Mouse (Mus musculus) midbrain, postnatal 0 days (tissue): ENCODE measurements around the gene Tgm7. TPM values are rescaled to one million over a fixed set of nuclear protein-coding genes. Genes with fewer than 3 reads are reported as not detected.
A peak's percentile ranks its signal among the peaks of the same experiment; 100 is the strongest.

Source experiments
- ATAC-seq: fragments of 200-750 bp; cut with Nextera tagmentation; 2 replicates; pipeline ENCODE4 v1.8.0; 2017; ENCODE audit warnings: moderate number of reproducible peaks, mild to moderate bottlenecking, moderate TSS enrichment, moderate library complexity; ENCODE audit not compliant: low FRiP score
- DNase-seq: peaks from one replicate; pipeline ENCODE4 v3.0.0-alpha.2; 2015; ENCODE audit warnings: low spot score
- H3K27ac ChIP-seq: fragments of 300-500 bp; sonication (generic); 2 replicates; pipeline ENCODE4 v1.5.1; 2014; ENCODE audit warnings: low read depth, mild to moderate bottlenecking, low read length, mixed read lengths
- H3K27me3 ChIP-seq: fragments of 300-500 bp; sonication (generic); 2 replicates; pipeline ENCODE4 v1.6.1; 2014; ENCODE audit warnings: low read length, control low read depth, mixed read lengths; ENCODE audit not compliant: insufficient read depth
- H3K36me3 ChIP-seq: fragments of 300-500 bp; sonication (generic); 2 replicates; pipeline ENCODE4 v1.6.1; 2014; ENCODE audit warnings: low read length, control low read depth, mixed read lengths; ENCODE audit not compliant: insufficient read depth
- H3K4me1 ChIP-seq: fragments of 300-500 bp; sonication (generic); 2 replicates; pipeline ENCODE4 v1.6.1; 2014; ENCODE audit warnings: mild to moderate bottlenecking, control low read depth, antibody characterized with exemption, low read length, mixed read lengths; ENCODE audit not compliant: insufficient read depth
- H3K4me2 ChIP-seq: fragments of 300-500 bp; sonication (generic); 2 replicates; pipeline ENCODE4 v1.6.1; 2014; ENCODE audit warnings: low read depth, mild to moderate bottlenecking, low read length, mixed read lengths; ENCODE audit not compliant: poor library complexity, severe bottlenecking
- H3K4me3 ChIP-seq: fragments of 300-500 bp; sonication (generic); 2 replicates; pipeline ENCODE4 v1.5.1; 2014; ENCODE audit warnings: low read depth, mild to moderate bottlenecking, low read length, moderate library complexity
- H3K9ac ChIP-seq: fragments of 300-500 bp; sonication (generic); replicated peaks from 2 replicates; pipeline ENCODE4 v1.6.1; 2014; ENCODE audit warnings: mild to moderate bottlenecking, low read length, moderate library complexity, mixed read lengths; ENCODE audit not compliant: poor library complexity, severe bottlenecking
- H3K9me3 ChIP-seq: fragments of 300-500 bp; sonication (generic); 2 replicates; pipeline ENCODE4 v1.6.1; 2016; ENCODE audit warnings: low read length, control low read depth
- CTCF ChIP-seq: IDR thresholded peaks from 2 replicates; pipeline ENCODE4 v1.5.1; 2016; ENCODE audit warnings: antibody characterized with exemption, mild to moderate bottlenecking
- WGBS: fragments of 180-500 bp; shearing (Covaris S2); extraction: QIAGEN DNeasy Blood & Tissue Kit; methylation state at CpG from one replicate; pipeline ENCODE4 v1.1.7; 2014; 5-methylcytosine and 5-hydroxymethylcytosine counted together
- polyA plus RNA-seq: library from polyadenylated mRNA; unstranded; fragments of >200 nt; fragmentation: Nextera tagmentation; extraction: Ambion mirVana; gene quantifications from 2 replicates; pipeline ENCODE4 v1.2.1, GENCODE M21; 2015
- total RNA-seq: library from RNA; depleted of rRNA; stranded (reverse); fragments of >200 nt; gene quantifications from 2 replicates; pipeline ENCODE4 v1.2.3, GENCODE M21; 2014; rRNA removed

Gene Tgm7
- total RNA-seq = not detected in 2 replicates
- not detected in 2 replicates for polyA plus RNA-seq

DNA sequence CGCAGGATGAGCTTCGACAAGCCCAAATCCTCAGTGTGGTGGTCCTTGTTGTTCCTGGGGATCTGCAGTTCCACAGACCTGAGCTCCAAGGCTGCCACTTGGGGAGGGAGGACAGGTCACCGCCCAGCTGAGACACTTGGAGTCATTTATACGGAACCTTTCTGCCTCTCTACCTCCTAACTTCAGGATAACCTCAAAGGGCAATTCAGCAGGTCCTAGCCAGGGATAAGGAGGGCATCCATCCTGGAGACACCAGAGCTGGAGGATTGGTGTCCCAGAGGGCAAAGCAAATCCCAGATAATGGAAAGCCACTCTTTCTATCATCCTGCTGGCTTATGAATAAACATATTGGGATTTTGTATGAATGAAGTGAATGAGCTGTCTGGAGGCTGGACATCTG, at the start of gene Tgm7:
Tgm7 (minus strand) TSS at position 101 of the 400 bp plus-strand sequence.
- TF ChIP-seq CTCF = no peak
- no peaks in the 10 kb centered on the region for H3K27me3 ChIP-seq
- no peak within 1 kb of the TSS for H3K27ac ChIP-seq
- H3K36me3 ChIP-seq = no peaks in the 10 kb centered on the region
- no peaks in the 10 kb centered on the region for H3K4me1 ChIP-seq
- no peak within 1 kb of the TSS for H3K4me3 ChIP-seq
- no peak for ATAC-seq
- DNase-seq = no peak
- H3K4me2 ChIP-seq = no peak within 1 kb of the TSS
- no peak within 1 kb of the TSS for H3K9ac ChIP-seq
- 85% methylated on average over 4 of the region's 4 CpGs for WGBS
- H3K9me3 ChIP-seq = no peaks in the 10 kb centered on the region

DNA sequence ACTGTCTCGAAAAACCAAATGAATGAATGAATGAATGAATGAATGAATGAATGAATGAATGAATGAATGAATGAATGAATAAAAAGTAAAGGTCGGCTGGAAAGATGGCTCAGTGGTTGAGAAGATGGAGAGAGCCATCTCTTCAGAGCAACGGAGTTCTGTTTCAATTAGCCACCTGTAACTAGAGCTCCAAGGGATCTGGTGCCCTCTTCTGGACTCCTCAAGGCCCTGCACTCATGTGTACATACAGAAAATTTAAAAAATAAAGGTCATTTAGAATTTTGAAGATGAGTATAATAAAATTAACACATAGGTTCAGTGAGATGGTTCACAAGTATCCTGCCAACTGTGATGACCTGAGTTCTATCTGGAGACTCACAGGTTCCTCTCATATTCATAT, 43.5 kb upstream of the Tgm7 start:
- no peak overlapping the region for H3K4me3 ChIP-seq

DNA sequence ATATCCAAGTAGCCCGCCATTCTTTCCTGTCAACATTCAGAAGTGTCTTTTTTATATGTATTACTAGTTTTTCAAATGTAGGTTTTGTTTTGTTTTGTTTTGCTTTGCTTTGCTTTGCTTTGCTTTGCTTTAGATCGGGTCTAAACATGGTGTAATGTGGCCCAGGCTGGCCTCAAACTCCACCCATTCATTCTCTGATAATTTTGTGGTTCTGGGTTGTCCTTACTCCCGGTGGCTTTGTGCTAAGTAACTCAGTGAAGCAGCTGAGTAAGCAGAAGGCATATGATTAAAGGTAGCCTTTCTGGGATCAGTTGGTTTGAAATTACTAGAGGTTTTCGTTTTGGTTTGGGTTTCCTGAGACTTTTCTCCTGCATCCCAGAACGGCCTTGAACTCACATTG, 40.1 kb upstream of the Tgm7 start:
- no peak for TF ChIP-seq CTCF
- 90% methylated on average over 5 of the region's 5 CpGs for WGBS
- Histone ChIP-seq H3K4me2 (no peak overlapping the region), H3K27me3 (no peaks in the 10 kb centered on the region), H3K4me3 (no peak overlapping the region), H3K36me3 (peaks cover 21% of the 10 kb centered on the region), H3K4me1 (no peaks in the 10 kb centered on the region), H3K27ac (no peak overlapping the region), H3K9ac (no peak overlapping the region), H3K9me3 (no peaks in the 10 kb centered on the region)
- DNase-seq = no peak
- no peak for ATAC-seq

More for the DNA sequence above, 43.5 kb upstream of the Tgm7 start:
- no peak overlapping the region for H3K4me2 ChIP-seq
- H3K9me3 ChIP-seq = no peaks in the 10 kb centered on the region
- no peaks in the 10 kb centered on the region for H3K4me1 ChIP-seq
- H3K36me3 ChIP-seq = peaks cover 27% of the 10 kb centered on the region
- no peaks in the 10 kb centered on the region for H3K27me3 ChIP-seq
- no peak overlapping the region for H3K27ac ChIP-seq
- peak; percentile 40 for TF ChIP-seq CTCF
- no peak overlapping the region for H3K9ac ChIP-seq
- no peak for ATAC-seq
- 95% methylated on average over 3 of the region's 3 CpGs for WGBS
- no peak for DNase-seq

DNA sequence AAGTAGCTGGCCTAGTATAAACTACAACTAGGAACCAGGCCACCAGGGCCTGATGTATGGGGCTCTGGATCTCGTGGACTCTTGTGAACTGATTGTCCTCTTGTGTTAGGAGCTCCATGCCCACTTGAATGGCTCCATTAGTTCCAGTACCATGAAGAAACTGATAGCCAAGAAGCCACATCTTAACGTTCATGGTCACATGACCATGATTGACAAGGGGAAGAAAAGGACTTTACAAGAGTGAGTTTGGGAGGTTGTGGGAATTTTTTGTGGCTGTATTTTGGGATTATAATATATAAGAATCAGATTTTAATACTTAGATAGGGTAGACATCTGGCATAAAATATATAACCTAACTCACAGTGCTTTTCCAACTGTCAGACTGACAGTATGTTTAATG, 32.8 kb upstream of the Tgm7 start:
- H3K4me3 ChIP-seq = no peak overlapping the region
- ATAC-seq (no peak), DNase-seq (no peak)
- H3K9ac ChIP-seq = no peak overlapping the region
- no peak overlapping the region for H3K27ac ChIP-seq
- peaks cover 10% of the 10 kb centered on the region; the same call in 1 of the 2 replicates for H3K4me1 ChIP-seq
- WGBS = 33% methylated on average over 2 of the region's 2 CpGs
- 0 out of 2 replicates have a peak, but pooled peaks cover 9% of the 10 kb centered on the region for H3K36me3 ChIP-seq
- no peaks in the 10 kb centered on the region for H3K27me3 ChIP-seq
- no peak for TF ChIP-seq CTCF
- no peak overlapping the region for H3K4me2 ChIP-seq
- H3K9me3 ChIP-seq = no peaks in the 10 kb centered on the region

DNA sequence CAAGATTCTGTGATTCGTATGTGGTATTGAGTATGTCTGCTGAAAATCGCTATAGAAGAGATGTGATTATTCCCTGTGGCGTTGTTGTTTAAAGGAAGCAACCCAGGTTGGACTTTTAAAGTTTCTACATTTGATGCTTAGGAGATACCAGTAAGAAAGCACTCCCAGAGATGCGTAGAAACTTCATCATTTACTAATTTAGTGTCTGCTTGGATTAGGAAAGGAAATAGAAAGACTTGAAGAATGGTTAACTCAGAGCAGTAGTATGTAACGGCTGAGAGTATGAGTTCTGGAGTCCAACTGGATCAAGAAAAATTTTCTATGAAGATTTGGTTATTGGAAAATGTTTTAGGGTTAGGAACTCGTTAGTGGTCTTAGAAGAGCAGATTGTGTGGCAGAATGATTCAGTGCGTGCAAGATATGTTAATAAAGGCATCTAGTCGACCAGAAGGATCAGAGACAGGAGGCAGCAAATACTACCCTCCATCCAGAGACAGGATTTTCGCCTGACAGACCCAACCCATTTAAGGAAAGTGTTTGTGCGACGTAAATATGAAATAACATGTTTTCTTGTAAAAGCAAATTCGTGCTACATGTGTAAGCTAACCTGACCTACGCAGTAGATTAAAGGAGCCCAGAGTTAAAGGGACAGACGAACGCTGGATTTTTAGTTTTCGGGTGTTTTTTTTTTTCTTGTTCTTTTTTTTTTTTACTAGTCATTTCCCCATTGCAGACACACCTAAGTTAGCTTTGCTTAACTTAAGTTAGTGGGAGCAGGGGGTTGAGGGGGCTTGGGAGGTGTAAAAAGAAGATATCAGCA, 31.8 kb upstream of the Tgm7 start:
- H3K27ac ChIP-seq = peak overlapping the region; percentile 97
- peak overlapping the region; percentile 52 for H3K4me3 ChIP-seq
- no peak for TF ChIP-seq CTCF
- peak overlapping the region; percentile 80 for H3K4me2 ChIP-seq
- no peak for DNase-seq
- 0 out of 2 replicates have a peak, but pooled peaks cover 9% of the 10 kb centered on the region for H3K36me3 ChIP-seq
- no peaks in the 10 kb centered on the region for H3K9me3 ChIP-seq
- no peaks in the 10 kb centered on the region for H3K27me3 ChIP-seq
- 73% methylated on average over 16 of the region's 16 CpGs for WGBS
- peak overlapping the region; percentile 68 for H3K9ac ChIP-seq
- peaks cover 10% of the 10 kb centered on the region; the same call in 1 of the 2 replicates for H3K4me1 ChIP-seq
- ATAC-seq = no peak
